Mouse (Mus musculus): ENCODE data around the gene Ptpra. TPM values are rescaled to one million over a fixed set of nuclear protein-coding genes. Genes with fewer than 3 reads are reported as not detected.
A peak's percentile ranks its signal among the peaks of the same experiment; 100 is the strongest.

Gene Ptpra
- total RNA-seq, 2 experiments from 2014 or later = 73.2 to 74.7 TPM

DNA sequence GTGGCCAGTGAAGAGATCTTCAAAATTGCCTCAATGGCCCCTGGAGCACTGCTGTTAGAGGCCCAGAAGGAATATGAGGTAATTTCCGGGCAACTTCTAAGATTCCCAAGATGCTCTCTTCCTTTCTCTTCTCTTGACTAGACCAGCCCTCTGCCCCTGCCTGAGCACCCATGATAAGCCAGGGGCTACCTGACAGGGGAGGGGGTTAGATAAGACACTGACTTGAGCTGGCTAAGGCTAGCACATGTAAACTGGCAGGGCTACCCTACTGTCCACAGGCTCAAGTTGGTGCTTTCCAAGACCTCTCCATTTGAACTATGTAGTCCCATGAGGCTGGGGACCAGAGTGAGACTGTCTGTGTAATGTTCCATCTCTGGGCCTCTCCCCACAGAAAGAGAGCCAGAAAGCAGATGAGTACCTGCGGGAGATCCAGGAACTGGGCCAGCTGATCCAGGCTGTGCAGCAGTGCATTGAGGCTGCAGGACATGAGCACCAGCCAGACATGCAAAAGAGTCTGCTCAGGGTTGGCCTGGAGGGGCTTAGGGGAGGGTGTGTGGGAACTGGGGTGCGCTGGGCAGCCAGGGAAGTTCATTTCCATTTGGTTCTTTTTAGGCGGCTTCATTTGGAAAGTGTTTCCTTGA lies 10.1 kb upstream of the Ptpra start:
- DNase-seq (ENCODE audit: low spot score in 2 of 2) = no peak

DNA sequence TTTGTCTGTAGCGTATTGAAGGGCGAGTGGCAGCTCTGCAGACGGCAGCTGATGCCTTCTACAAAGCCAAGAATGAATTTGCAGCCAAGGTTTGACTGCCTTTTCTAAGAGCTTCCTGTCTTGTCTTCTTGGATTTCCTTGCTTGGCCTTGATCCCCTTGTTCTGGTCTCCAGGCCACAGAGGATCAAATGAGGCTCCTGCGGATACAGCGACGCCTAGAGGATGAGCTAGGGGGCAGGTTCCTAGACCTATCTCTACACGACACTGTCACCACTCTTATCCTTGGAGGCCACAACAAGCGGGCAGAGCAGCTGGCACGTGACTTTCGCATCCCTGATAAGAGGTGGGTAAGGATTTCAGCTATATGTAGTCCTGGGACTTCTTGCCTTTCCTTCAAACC lies 7.9 kb upstream of the Ptpra start:
- DNase-seq (ENCODE audit: low spot score in 2 of 2) = no peak

DNA sequence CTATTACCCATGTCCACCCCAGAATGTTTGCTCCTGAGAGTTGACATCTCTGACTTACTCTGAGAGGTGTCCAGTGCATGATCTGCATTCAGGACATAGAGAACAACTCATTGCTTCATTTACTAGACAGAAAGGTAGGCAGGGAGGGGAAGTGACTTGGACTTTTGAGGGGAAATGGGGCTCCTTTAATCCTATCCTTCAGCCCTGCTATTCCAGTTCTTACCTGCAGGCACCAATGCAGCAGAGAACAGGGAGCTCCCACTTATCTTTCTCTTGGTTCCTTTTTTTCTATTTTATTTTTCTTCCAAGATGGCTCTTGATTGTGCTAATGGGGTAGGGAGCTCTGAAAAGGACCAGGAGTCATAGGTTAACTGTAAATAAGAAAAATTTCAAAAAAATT lies 1.6 kb upstream of the Ptpra start:
- no peak for DNase-seq (ENCODE audit: low spot score in 2 of 2)

DNA sequence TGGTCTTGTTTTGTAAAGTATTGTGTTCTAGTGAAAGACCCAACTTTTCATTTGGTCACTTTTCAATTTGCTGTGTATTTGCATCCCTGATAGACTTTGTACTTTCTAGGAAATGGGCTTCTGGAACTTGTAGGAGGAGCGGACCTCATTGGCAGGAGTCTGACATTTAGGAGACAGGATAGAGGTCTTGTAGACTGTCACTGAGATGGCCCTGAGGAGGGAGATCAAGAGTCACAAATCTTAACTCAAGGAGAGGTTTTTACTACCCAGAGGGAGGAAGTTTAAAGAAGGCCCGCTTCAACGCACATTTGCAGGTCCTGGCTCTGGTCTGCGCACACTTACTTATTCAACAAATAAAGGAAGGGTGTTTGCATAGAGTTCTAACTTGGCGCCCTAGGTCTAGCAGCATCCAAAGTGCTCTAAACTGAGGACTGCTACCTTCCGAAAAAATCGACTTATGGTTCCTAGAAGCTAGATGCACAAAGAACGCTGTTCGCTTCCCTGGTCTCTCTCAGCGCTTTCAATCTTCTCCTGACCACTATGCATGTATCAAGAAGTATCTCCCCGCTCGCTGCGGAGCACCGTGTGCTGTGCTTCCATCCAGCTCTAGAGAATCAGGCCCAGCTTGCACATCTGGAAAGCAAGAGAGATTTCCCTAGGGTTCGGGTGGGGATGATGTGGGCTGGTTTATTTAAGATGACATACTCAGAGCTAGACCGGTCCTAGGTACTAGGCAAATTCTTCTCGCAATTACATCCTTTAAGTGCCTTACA lies 871 bp upstream of the Ptpra start:
- no peak for DNase-seq (ENCODE audit: low spot score in 2 of 2)

DNA sequence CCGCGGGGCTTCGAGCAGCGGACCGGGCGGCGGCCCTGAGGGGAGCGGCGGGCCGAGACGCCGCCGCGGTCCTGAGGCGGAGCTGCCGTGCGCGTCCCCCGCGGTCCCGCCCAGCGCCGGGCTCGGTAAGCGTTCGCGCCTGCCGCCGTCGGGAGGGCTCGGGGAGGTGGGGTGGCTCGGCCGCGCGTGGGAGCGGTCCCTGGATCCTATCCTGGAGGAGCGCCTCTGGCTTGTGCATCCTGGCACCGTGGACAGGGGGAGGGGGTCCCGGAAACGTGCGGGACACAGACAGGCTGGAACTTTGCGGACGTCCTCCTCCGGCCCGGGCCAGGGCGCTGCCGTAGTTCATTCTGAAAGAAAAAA lies 337 bp downstream of the Ptpra start:
- DNase-seq (ENCODE audit: low spot score in 2 of 2) = peak; percentile 52 to 75

DNA sequence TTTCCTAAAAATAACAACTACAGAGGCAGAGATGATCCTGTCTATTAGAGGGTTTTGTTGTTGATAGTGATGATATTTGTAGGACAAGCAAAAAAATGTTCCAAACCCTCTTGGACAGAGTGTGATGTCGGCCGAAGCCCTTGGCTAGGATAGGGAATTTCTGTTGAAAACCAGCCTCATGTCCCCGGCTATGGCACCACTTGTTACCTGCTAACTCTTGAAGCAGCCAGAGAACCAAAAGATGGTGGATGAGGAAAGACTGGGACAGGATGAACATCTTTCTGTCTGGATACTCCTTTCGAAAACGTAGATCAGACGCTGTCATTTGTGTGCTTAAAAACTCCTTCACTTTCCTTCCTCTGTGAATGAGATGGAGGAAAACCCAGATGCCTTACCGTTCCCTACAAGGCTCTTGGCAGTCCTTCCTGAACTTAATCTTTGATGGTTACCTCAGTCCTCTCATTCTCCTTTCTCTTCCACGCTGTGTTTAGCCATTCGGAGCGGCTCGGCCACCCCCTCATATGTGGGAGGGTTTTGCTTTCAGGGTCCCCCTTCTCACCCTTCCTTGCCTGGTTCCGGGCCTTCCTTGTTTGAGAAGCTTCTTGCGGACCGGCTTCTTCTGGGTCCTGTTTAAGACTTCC lies 1.1 kb downstream of the Ptpra start:
- DNase-seq (ENCODE audit: low spot score in 2 of 2) = no peak

DNA sequence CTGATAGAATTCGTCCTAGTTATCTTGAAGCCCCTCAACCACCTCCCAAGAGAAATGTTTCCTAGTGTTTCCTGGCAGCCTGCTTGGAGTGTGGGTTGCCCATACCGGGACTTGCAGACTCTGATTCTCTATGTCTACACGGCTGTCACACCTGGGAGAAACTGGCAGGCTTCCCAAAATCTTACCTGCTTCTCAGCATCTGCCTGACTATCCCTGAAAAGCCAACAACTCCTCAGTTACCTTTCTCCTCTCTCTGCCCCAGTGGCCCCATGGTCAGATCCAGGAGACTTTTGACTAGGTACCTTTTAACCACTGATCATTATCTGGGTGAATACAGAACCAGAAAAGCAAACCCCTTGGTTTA lies 1.6 kb downstream of the Ptpra start:
- DNase-seq (ENCODE audit: low spot score in 2 of 2) = no peak

DNA sequence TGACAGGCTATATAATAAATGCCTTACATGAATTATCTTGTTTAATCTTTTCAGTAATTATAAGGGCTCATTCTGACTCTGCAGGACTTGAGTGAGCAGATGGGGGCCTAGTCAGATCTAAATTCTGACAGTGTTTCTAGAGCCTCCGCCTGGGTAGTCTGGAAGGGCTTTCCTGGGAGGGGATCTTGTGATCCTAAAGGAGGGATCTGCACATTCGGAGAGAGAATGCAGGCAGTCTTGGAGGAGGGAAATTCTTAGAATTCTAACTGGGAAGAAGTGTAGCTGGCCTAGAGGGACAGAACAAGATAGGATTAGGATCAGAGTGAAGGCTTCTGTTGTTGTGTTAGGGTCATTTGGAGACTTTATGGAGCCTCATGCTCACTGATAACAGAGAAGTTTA lies 2.2 kb downstream of the Ptpra start:
- no peak for DNase-seq (ENCODE audit: low spot score in 2 of 2)

DNA sequence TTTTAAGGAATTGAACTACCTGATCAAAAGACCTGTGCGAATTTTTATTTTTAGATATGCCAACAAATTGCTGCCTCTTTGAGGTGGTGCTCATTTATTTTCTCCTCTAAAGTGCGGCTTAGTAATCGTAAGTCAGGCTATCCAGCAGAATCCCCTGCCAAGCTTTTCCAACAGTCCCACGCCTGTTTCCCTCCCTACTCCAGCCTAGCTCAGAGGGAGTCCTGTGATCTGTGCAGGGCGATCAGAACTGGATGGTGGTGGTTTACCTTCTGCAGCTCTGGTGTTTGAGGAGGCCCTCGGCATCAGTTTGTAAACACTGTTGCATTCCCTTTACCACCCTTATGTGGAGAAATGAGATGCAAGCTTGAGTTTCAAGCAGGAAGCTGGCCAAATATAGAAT lies 3.3 kb downstream of the Ptpra start:
- no peak for DNase-seq (ENCODE audit: low spot score in 2 of 2)

DNA sequence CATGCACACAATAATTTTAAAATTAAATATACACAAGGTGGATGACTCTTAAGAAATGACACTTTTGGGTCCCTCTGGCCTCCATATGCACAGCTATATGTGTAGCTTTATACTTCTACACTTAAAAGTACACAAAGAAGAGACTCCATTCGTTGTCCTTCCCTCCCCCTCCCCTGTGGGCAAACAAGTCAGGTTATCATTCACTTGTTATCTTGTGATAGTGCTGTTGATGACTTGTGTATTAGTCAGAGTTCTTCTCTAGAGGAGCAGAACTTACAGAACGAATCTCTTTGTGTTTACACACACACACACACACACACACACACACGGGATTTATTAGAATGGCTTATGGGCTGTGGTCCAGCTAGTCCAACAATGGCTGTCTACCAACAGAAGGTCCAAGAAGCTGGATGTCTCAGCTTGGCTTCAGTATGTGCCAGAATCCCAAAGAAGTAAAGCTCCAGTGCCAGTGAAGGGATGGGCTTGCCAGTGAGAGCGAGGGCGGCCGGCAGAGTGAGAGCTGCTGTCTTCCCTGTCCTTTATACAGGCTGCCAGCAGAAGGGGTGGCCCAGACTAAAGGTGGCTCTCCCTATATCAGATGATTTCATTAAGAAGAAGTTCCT lies 4.8 kb downstream of the Ptpra start:
- no peak for DNase-seq (ENCODE audit: low spot score in 2 of 2)

DNA sequence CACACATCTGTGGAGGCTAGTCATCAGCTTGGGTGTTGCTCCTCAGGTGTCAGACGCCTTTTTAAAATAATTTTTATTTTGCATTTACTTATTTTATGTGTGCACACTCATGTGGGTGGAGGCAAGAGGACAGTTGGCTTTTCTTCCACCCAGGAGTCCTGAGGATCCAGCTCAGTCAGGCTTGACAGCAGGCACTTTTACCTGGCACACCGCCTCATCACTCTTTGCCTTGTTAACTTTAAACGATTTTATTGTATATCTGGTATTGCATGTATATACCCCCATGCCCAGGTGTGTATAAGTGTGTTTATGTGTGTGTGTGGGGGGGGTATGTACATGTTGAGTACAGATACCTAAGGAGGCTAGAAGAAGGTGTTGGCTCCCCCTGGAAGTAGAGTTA lies 7.8 kb downstream of the Ptpra start:
- DNase-seq (ENCODE audit: low spot score in 2 of 2) = no peak

DNA sequence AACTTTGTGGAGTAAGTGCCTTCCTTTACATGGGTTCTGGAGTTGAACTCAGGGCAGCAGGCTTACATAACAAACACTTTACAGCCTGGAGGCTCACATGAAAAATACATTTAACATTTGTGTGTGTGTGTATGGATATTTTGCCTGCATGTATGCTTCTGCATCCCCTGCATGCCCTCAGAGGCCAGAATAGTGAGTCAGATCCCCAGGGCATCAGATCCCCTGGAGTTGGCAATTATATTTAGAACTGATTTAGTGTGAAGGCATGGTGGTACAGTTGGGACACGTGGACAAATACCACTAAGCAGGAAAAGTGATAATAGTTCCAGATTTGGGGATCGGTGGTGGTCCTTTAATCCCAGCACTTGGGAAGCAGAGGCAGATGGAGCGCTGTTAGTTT lies 9.5 kb downstream of the Ptpra start:
- DNase-seq (ENCODE audit: low spot score in 2 of 2) = no peak

DNA sequence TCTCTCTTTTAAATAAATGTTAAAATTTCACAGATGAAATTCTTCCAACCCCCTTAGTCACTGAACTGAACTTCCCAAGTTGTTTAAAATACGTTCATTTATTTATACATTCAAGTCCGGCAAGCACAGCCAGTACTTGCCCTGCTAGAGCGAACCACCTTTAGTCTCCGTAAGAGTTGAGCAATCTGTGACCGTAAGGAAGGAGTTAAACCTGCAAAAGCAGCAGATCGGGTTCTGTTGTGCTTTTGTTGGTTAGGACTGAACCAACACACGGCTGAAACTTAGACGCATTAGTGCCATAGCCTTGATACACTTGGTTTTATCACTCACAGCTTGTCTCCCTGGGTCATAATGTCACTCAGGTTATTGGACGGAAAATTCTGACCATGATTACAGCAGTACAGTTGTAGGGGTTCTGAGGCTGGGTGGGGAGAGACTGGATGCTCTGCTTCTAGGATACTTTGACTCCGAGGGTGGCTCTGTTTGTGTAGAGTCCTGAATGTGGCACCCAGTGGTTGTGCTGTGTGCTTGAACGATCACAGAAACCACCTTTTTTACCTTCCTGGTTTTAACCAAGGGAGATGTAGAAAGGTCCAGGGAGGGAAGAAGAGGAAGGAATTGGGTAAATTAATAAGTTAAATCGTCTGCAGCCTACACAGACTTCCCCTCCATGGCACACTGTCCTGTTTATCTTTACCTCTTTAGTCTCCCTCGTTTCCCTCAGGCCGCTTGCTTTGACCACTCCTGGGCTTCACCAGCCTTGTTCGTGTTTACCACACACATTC lies 11.4 kb downstream of the Ptpra start:
- DNase-seq (ENCODE audit: low spot score in 2 of 2) = no peak

DNA sequence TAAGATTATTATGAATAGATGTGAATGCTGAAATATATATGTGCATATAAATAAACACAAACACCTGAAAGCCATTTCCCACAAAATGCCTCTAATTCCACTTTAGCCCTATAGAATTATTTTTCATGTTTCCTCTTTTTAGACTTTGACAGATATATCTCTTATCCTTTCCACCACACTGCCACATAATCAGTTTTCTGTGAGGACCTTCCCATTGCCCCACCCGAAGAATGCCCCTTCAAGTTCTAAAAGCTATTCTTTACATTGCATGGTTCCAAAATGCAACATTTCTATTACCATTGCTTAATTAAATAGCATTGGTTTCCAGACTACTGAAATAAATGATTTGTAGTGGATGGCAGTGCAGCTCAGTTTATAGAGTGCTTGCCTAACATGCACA lies 16.4 kb downstream of the Ptpra start:
- no peak for DNase-seq (ENCODE audit: low spot score in 2 of 2)

DNA sequence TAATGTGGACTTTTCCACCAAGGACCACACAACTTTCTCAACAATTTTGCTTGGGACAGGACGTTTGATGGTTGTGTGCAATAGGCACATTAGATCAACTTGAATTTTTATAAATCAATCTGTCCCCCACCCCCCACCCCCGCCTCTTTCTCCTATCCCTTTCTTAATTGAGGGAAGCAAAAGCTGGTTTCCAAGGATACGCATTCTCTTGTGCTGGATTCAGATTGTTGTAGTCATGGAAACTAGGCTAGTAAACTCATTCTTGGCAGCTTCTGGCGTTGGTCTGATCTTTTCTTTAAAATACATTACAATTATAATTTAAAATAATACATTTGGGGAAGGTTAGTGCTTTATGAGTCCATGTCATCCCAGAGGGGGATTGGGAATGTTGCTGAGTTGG lies 19.3 kb downstream of the Ptpra start:
- DNase-seq (ENCODE audit: low spot score in 2 of 2) = no peak

DNA sequence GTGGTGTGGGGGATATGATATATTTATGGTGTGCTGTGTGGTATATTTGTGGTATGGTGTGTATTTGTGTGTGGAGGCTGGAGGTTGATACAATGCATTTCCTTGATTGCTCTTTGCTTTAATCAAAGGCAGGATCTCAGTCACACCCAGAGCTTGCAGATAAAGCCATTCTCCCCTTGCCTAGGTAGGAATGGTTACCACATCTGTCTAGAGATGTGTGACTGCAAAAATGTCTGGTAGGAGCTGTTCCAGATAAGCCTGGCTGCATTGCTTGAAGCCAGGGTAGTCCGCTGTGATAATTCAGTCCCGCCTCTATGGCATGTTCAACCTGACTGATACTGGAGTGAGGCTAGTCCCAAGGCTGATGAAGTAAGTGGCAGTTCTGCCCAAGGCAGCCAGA lies 19.9 kb downstream of the Ptpra start:
- no peak for DNase-seq (ENCODE audit: low spot score in 2 of 2)

DNA sequence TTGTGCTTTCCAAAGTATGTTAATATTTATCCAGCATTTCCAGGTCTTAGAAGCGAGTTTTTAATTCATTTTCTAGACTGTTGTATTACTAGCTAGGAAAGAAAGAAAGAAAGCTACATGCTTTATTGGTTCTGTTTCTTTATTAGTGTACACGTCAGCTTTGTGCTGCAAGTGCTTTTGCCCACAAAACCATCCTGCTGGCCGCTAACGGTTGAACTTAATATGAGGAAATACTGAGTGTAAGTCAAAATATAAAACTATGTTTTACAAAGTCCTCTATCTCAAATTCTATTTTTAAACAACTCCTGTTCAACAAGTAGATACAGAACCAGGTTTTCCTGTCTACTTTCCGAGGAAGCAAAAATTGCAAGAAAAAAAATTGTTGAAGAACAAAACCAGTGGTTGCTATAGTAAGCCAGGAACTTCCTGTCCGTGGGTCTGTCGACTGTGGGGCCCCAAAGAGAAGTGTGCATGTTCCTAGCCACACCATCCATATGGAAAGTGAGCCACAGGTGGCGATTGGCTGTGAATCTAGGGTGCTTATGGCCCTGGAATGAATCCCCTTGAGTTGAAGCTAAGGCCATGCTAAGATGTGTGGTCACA lies 22.9 kb downstream of the Ptpra start:
- DNase-seq (ENCODE audit: low spot score in 2 of 2) = no peak

DNA sequence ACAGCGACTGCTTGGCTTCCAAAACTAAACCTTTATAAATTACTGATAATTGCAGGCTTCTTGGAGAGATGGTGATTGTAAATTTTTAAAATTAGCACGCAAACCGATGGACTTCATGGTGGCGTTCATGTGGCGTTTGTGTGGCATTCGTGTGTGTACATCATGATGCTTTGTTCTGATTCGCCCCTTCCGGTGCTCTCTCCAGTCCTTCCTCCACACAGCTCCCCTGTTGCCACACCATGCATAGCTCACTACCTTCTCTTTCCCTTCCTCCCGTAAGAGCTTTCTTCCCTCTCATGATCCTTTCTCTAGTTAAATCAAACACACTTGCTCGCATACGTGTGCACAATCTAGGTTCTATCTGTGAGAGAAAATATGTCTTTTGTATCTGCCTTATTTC lies 25.7 kb downstream of the Ptpra start:
- DNase-seq (ENCODE audit: low spot score in 2 of 2) = no peak

DNA sequence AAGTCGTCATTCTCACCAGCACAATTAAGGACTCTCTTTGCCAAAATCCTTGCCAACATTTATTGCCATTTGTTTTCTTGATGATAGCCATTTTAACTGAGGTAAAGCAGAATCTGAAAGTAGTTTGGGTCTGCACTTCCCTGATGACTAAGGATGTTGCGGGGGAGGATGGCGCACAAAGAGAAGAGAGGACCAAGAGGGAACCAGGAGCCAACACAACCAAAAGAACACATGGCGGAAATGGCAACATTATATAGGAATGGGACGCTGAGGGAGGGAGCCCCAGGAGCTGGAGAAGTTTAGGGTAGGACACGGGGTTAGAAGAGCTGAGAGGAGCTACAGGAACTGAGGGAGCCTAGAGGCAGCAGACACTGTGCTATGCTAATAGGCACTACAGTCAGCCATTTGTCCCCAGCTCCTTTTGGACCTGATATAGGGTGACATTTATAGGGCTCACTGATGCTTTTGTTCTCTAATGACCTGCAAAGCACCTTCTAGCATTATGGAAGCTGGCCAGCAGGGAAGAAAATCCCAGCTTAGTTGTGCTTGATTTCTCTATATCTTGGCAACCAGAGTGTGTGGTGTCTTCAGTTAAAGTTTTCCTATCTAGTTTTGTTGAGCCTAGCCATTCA lies 26.7 kb downstream of the Ptpra start:
- DNase-seq (ENCODE audit: low spot score in 2 of 2) = no peak

DNA sequence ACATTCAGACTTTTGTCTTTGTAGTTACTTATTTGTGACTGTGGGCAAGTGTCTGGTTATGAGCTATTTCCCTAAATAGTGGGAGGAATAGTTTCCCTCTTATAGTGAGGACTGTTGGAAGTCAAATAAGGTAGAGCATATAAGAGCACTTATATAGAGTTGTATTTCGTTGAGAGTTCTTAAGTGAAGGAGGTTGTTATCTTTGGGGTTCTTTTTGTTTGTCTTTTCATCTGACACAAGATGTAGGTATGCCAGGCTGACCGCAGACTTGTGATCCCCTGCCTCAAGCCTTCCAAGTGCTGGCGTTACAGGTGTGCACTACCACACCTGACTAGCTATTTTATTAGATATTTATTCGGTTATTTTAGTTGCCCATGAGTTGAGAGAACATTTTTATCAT lies 32.1 kb downstream of the Ptpra start:
- no peak for DNase-seq (ENCODE audit: low spot score in 2 of 2)

DNA sequence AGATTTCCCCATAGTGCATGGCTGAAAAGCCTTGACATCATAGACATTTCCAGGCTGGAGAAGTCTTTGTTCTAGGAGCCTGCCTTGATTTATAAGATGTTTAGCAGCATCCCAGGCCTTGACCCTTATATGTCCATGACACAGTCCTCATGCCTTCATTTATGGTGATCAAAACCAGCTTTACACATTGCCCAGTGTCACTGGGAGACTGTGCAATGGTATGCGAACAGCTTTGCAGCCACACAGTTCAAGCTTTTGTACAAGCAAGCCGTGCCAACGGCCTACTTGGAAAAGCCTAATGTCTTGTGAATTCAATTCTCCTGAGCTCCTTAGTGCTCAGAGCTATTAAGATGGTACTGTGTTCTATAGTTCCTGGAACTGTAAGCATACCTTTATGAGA lies 32.6 kb downstream of the Ptpra start:
- no peak for DNase-seq (ENCODE audit: low spot score in 2 of 2)

All from gastrocnemius, postnatal 4 days (tissue).